Mouse (Mus musculus) myocyte (in vitro differentiated cells): ENCODE measurements at regions not wholly inside any gene's neighbourhood (a gene's known extent, or its start where the extent isn't known, plus 50 kb on each side); places are given as distances from the start of the nearest gene placed in this dataset.

Experiments used
- E2F4 ChIP-seq: IDR thresholded peaks from one replicate; pipeline ENCODE4 v1.6.1; 2011; ENCODE audit warnings: mild to moderate bottlenecking, control low read depth, moderate library complexity; ENCODE audit not compliant: insufficient read depth
- MAX ChIP-seq: IDR thresholded peaks from one replicate; pipeline ENCODE4 v1.6.1; 2011; ENCODE audit warnings: low read depth, mild to moderate bottlenecking, control low read depth
- MYOG ChIP-seq, 3 experiments: IDR thresholded peaks; one replicate each; pipeline ENCODE4 v1.6.1; 2011; ENCODE audit warnings: control low read depth in 2 of 3, low read depth in 2 of 3, mild to moderate bottlenecking in 2 of 3; ENCODE audit not compliant: insufficient read length in 2 of 3, control insufficient read depth in 1 of 3, insufficient read depth in 1 of 3
- POLR2A ChIP-seq: IDR thresholded peaks from one replicate; pipeline ENCODE4 v1.6.1; 2011; ENCODE audit warnings: low read depth, mild to moderate bottlenecking, control low read depth, moderate library complexity; ENCODE audit not compliant: insufficient read length
- POLR2AphosphoS2 ChIP-seq: IDR thresholded peaks from one replicate; pipeline ENCODE4 v1.6.1; 2011; ENCODE audit warnings: low read depth, control low read depth; ENCODE audit not compliant: insufficient read length
- SRF ChIP-seq: IDR thresholded peaks from one replicate; pipeline ENCODE4 v1.6.1; 2011; ENCODE audit warnings: low read depth; ENCODE audit not compliant: control insufficient read depth, insufficient read length
- TCF12 ChIP-seq: IDR thresholded peaks from one replicate; pipeline ENCODE4 v1.6.1; 2011; ENCODE audit warnings: mild to moderate bottlenecking, control low read depth; ENCODE audit not compliant: poor library complexity, insufficient read depth, severe bottlenecking
- USF1 ChIP-seq: IDR thresholded peaks from one replicate; pipeline ENCODE4 v1.6.1; 2011; ENCODE audit warnings: low read depth, mild to moderate bottlenecking, control low read depth, moderate library complexity

DNA sequence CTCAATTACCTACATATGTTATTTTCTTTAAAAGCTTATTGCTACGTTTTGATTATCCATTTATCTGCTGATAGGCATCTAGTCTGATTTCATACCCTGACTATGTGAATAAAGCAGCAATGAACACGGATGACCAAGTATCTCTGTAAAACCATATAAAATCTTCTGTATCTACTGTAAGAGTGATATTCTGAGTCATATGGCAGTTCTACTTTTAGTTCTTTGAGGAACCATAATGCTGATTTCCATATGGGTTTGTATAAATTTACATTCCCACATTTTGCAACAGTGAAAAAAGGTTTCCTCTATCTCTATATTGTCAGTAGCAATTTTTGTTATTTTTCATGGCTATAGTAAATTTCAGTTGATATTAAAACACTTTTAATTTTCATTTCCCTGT lies 280.6 kb downstream of the Fsip2 start:
- TF ChIP-seq POLR2A (no peak), MAX (no peak), TCF12 (no peak), E2F4 (no peak), MYOG (IDR thresholded peaks at IDR 0.05; ENCODE audit: control insufficient read depth in 1 of 3, insufficient read depth in 1 of 3, insufficient read length in 2 of 3, low read depth in 2 of 3) (no peak), SRF (no peak), USF1 (no peak), POLR2AphosphoS2 (no peak)
